Mouse (Mus musculus): ENCODE results near the gene Rtn4rl2. TPM values are rescaled to one million over a fixed set of nuclear protein-coding genes. Genes with fewer than 3 reads are reported as not detected.
A peak's percentile ranks its signal among the peaks of the same experiment; 100 is the strongest.

The Rtn4rl2 gene
- polyA plus RNA-seq, 1 experiment from 2014 or later: 2.1 TPM

DNA sequence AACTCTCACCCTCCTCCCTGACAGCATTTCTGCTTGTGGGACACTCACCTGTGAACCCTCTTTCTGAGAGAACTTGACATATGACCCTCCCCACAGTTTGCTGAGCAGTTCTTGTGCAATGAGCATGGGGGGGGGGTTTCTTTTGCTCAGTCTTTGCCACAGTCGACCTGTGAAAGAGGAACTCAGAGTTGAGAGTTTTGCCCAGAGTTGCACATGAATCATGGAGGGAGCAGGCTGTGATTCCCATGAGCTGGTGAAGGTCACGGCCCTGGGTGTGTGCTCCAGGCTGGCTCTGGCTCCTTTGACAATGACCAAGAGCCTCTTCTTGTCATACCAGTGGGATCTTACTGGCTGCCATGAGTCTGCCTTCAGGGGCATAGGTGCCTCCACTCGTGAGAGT is 24.3 kb downstream of the Rtn4rl2 start:
- H3K36me3 ChIP-seq: peaks cover 14% of the 10 kb centered on the region
- H3K4me1 ChIP-seq (replicated peaks): peaks cover 10% of the 10 kb centered on the region
- no peak overlapping the region for H3K4me3 ChIP-seq
- ATAC-seq (replicated peaks; ENCODE audit: insufficient number of reproducible peaks, insufficient read depth, low FRiP score, low read depth): no peak
- peaks cover 25% of the 10 kb centered on the region for H3K27me3 ChIP-seq
- no peaks in the 10 kb centered on the region for H3K9me3 ChIP-seq (replicated peaks)
- H3K27ac ChIP-seq: no peak overlapping the region
- no peak overlapping the region for H3K4me2 ChIP-seq
- 71% methylated on average over 3 of the region's 3 CpGs for WGBS
- no peak overlapping the region for H3K9ac ChIP-seq

DNA sequence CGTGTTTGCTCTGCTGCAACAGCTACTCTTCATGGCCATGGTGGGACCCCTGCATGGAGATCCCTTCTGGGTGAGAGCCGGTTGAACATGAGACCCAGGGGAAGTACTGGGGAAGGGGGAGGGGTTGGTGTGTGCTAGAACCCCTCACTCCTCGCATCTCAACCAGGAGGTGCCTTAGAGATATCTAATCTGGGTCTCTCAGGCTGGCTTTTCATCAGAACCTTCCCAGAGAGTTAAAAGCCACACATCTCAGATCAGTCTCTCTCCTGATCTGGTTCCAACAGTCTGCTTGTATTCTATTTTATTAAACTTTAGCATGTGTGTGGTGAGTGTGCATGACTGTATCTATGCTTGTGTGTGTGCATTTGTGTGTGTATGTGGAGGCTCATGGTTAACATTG is 25.1 kb downstream of the Rtn4rl2 start:
- no peak overlapping the region for H3K4me2 ChIP-seq
- H3K9me3 ChIP-seq (replicated peaks): no peaks in the 10 kb centered on the region
- no peak overlapping the region for H3K9ac ChIP-seq
- WGBS: 70% methylated on average over 3 of the region's 3 CpGs
- no peak overlapping the region for H3K27ac ChIP-seq
- H3K4me3 ChIP-seq: no peak overlapping the region
- no peak for ATAC-seq (replicated peaks; ENCODE audit: insufficient number of reproducible peaks, insufficient read depth, low FRiP score, low read depth)
- peaks cover 17% of the 10 kb centered on the region for H3K27me3 ChIP-seq
- H3K4me1 ChIP-seq (replicated peaks): peaks cover 10% of the 10 kb centered on the region
- H3K36me3 ChIP-seq: peaks cover 16% of the 10 kb centered on the region

DNA sequence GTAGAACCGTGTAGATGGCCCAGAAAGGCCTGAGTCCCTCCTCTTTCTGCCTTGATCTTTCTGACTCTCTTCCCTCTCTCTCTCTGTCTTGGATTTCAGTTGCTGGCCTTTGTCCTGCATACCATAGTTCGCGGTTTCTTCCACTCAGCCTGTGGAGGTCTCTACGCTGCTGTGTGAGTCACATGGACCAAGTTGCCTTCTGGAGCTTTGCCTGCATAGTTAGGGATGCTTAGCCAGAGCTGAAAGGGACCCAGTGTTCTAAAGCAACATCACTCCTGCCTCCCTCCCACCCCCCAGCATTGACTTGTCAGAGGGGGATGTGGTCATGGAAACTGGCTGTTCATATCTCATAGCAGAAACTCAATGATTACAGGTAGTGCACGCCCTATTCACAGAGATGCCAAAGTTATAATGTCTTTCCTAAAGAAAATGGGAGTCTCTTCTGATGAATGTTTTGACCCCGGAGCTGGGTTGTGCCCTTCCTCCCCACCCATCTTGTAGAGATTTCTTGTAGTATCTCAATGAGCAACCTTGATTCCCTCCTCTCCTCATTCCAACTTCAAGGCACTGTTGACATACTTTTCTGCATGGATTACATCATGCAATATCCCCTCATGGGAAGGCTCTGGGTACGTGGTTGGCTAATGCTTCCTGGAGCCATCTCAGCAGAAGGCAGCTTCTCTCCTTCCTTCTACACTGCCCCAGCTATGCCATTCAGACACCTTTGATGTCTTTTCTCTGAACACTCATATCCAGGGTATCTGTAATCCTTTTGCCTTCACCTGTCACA is 26.3 kb downstream of the Rtn4rl2 start:
- 87% methylated on average over 7 of the region's 7 CpGs for WGBS
- H3K36me3 ChIP-seq: peaks cover 19% of the 10 kb centered on the region
- no peak overlapping the region for H3K4me3 ChIP-seq
- H3K27ac ChIP-seq: no peak overlapping the region
- H3K4me2 ChIP-seq: no peak overlapping the region
- no peak overlapping the region for H3K9ac ChIP-seq
- H3K27me3 ChIP-seq: peaks cover 5% of the 10 kb centered on the region
- ATAC-seq (replicated peaks; ENCODE audit: insufficient number of reproducible peaks, insufficient read depth, low FRiP score, low read depth): no peak
- H3K4me1 ChIP-seq (replicated peaks): no peaks in the 10 kb centered on the region
- no peaks in the 10 kb centered on the region for H3K9me3 ChIP-seq (replicated peaks)

DNA sequence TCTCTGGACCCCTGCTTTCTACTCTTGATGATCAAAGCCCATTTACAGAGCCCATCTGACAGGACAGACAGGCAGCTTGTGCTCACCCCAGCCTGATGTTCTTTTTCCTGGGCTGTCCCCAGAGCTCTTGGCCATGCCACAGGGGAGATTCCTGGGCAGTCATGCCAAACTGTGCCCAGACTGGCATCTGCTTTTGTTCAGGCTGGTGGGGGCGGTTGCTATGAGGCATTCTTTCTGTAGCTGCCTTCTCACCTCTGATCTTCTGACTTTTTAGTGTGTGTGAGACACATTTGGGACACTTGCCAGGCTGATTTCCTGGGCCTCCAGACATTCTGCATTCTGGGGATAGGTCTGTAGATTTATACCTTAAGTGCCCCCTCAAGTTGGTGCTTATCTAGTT is 28.0 kb downstream of the Rtn4rl2 start:
- no peak overlapping the region for H3K4me3 ChIP-seq
- H3K27ac ChIP-seq: no peak overlapping the region
- no peaks in the 10 kb centered on the region for H3K27me3 ChIP-seq
- H3K9ac ChIP-seq: no peak overlapping the region
- ATAC-seq (replicated peaks; ENCODE audit: insufficient number of reproducible peaks, insufficient read depth, low FRiP score, low read depth): no peak
- no peaks in the 10 kb centered on the region for H3K9me3 ChIP-seq (replicated peaks)
- H3K4me1 ChIP-seq (replicated peaks): no peaks in the 10 kb centered on the region
- no peak overlapping the region for H3K4me2 ChIP-seq
- 83% methylated on average over 1 of the region's 1 CpGs for WGBS
- H3K36me3 ChIP-seq: peaks cover 19% of the 10 kb centered on the region

DNA sequence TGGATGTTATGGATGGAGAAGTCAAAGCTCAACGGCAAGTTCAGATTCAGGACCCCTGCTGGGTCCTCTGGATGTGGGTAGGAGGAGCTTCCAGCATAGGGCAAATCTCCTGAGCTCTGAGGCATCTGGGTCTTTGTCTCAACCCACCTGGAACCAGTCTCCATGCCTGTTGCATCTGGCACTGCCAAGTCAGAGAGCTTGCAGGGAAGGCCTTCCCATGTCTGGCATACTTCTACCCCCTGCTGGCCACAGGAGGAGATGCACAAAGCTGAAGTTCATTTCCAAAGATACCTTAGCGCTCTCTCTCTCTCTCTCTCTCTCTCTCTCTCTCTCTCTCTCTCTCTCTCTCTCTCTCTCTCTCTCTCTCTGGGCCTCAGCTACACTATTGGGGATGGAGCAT is 30.8 kb downstream of the Rtn4rl2 start:
- WGBS: 54% methylated on average over 2 of the region's 2 CpGs

DNA sequence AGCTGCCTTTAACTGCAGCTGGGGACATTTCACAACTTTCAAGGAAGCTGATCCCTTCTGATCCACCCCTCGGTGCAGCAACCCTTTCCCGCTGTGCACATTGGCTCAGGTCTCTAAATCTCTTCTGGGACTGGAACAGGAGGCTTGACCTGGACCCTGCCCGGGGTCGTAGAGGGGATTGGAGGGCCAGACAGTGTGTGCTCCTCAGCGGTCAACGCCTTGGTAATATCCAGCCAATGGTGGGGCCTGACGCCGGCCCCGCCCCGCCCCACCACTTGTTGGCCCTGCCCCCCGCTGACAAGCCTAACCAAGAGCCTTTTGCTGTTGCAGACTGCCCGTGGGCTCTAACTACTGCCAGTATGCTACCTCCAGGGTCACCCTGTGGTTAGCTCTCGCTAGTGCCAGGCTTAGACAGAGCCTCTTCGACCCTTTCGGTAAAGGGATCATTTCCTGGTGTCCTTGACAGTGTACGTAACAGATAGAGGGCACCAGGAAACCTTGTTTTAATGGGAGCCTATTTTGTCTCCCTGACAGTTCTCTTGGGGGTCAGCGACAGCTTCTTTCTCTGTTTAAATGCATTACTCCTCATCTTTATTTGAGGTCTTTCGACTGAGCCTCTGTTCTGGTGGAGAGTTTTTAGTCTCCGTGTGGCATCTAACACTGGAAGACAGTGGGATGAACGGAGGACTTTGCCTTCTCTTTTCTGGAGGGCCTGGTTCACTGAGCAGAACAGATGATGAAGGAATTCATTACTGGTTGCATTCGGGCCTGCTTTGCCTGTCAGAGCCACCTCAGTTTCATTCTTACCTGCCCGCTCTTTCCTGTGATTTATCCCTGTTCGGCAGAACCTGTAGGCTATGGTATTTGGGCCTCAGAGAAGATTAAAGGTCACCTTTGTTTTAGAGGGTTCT is 35.1 kb downstream of the Rtn4rl2 start:
- peak; percentile 76; the same call in 1 of the 2 replicates for ATAC-seq (replicated peaks; ENCODE audit: insufficient number of reproducible peaks, insufficient read depth, low FRiP score, low read depth)
- Histone ChIP-seq H3K4me3 (peak overlapping the region; percentile 14; the same call in 1 of the 2 replicates), H3K9ac (no peak overlapping the region), H3K9me3 (replicated peaks) (no peaks in the 10 kb centered on the region), H3K27ac (no peak overlapping the region), H3K4me1 (replicated peaks) (peaks cover 19% of the 10 kb centered on the region), H3K27me3 (no peaks in the 10 kb centered on the region), H3K4me2 (peak overlapping the region; percentile 51), H3K36me3 (0 out of 2 replicates have a peak, but pooled peaks cover 4% of the 10 kb centered on the region)
- WGBS: 37% methylated on average over 23 of the region's 23 CpGs

More for the DNA sequence above, 30.8 kb downstream of the Rtn4rl2 start:
- H3K9ac ChIP-seq: no peak overlapping the region
- H3K9me3 ChIP-seq (replicated peaks): no peaks in the 10 kb centered on the region
- ATAC-seq (replicated peaks; ENCODE audit: insufficient number of reproducible peaks, insufficient read depth, low FRiP score, low read depth): no peak
- H3K4me3 ChIP-seq: no peak overlapping the region
- H3K27me3 ChIP-seq: no peaks in the 10 kb centered on the region
- H3K4me1 ChIP-seq (replicated peaks): peaks cover 7% of the 10 kb centered on the region
- no peak overlapping the region for H3K4me2 ChIP-seq
- H3K36me3 ChIP-seq: peaks cover 17% of the 10 kb centered on the region
- no peak overlapping the region for H3K27ac ChIP-seq

DNA sequence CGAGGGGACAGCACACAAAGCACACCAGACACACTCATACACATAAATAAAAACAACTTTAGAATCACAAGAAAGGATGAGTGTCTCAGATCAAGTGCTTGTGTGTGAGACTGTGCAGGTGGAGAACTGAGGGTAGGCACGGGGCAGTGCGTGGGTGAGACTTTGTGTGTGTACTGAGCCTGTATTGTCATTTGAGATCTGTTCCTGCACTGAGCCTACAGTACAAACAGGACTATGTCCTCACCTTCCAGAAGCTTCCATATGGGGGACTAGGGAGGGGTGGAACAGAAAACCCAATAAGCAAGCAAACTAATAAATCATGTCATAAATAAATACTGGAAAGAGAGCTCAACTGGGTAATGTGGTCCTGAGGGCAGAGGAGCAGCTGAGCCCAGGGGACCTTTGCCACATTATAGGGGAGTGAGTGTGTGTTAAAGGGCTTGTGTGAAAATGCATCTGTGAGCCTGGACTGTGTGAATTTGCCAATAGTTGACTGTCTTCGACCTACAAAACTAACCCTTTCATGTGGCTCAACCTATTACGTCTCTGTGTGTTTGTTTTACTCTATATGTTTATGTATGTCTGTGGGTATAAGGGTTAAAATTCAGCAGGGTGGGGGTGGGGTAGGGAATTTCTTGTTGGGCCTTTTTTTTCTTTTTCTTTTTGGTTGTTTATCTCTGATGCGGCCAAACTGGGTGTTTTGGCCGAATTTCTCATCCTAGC is 35.9 kb downstream of the Rtn4rl2 start:
- H3K9ac ChIP-seq: no peak overlapping the region
- H3K36me3 ChIP-seq: 0 out of 2 replicates have a peak, but pooled peaks cover 2% of the 10 kb centered on the region
- H3K27ac ChIP-seq: no peak overlapping the region
- H3K4me3 ChIP-seq: peak overlapping the region; percentile 14; the same call in 1 of the 2 replicates
- 58% methylated on average over 7 of the region's 7 CpGs for WGBS
- H3K9me3 ChIP-seq (replicated peaks): no peaks in the 10 kb centered on the region
- peaks cover 23% of the 10 kb centered on the region for H3K4me1 ChIP-seq (replicated peaks)
- H3K4me2 ChIP-seq: peak overlapping the region; percentile 51
- no peak for ATAC-seq (replicated peaks; ENCODE audit: insufficient number of reproducible peaks, insufficient read depth, low FRiP score, low read depth)
- H3K27me3 ChIP-seq: no peaks in the 10 kb centered on the region

DNA sequence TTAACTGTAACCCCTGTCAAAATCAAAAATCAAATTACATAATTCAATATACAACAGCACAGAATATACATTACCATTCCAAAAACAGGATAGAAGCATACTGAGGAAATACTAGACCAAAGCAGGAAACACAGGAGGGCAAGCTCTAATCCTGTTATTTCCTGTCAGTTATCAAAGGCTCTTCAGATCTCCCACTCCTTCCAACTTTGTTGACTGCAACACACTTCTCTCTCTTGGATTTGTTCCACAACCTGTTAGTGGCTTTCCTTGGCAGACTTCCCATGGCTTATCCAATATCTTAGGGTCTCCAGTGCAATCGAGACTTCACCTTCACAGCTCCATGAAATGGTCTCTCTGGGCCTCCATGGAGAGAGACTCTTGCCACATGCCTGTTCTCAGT is 41.3 kb downstream of the Rtn4rl2 start:
- H3K4me1 ChIP-seq (replicated peaks): peaks cover 40% of the 10 kb centered on the region

DNA sequence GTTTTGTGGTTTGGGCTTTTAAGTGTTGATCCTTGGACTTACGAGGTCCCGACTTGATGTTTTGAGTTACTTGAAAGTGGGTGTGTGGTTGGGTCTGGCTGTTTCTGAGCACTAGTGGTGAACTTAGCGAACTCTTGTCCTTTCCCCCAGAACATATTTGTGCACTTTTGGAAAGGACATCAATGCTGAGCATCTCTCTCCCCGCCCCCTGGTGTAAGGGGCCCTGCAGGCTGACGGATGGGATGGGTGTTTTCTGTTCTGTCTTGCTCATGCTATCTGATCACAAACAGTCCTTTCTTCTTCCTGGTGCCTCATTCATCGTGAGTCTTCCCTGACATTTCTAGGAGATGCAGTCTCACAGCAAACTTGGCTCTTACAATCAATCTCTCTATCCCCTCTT is 42.9 kb downstream of the Rtn4rl2 start:
- H3K4me1 ChIP-seq (replicated peaks): peaks cover 43% of the 10 kb centered on the region
- WGBS: 70% methylated on average over 6 of the region's 6 CpGs
- H3K4me3 ChIP-seq: no peak overlapping the region
- no peak for ATAC-seq (replicated peaks; ENCODE audit: insufficient number of reproducible peaks, insufficient read depth, low FRiP score, low read depth)
- no peaks in the 10 kb centered on the region for H3K36me3 ChIP-seq
- no peak overlapping the region for H3K4me2 ChIP-seq
- no peak overlapping the region for H3K9ac ChIP-seq
- H3K27ac ChIP-seq: no peak overlapping the region
- no peaks in the 10 kb centered on the region for H3K9me3 ChIP-seq (replicated peaks)
- no peaks in the 10 kb centered on the region for H3K27me3 ChIP-seq

More for the DNA sequence above, 41.3 kb downstream of the Rtn4rl2 start:
- ATAC-seq (replicated peaks; ENCODE audit: insufficient number of reproducible peaks, insufficient read depth, low FRiP score, low read depth): no peak
- no peak overlapping the region for H3K9ac ChIP-seq
- no peaks in the 10 kb centered on the region for H3K36me3 ChIP-seq
- no peaks in the 10 kb centered on the region for H3K27me3 ChIP-seq
- no peak overlapping the region for H3K4me3 ChIP-seq
- no peaks in the 10 kb centered on the region for H3K9me3 ChIP-seq (replicated peaks)
- no peak overlapping the region for H3K27ac ChIP-seq
- H3K4me2 ChIP-seq: no peak overlapping the region
- WGBS: 14% methylated on average over 1 of the region's 1 CpGs

DNA sequence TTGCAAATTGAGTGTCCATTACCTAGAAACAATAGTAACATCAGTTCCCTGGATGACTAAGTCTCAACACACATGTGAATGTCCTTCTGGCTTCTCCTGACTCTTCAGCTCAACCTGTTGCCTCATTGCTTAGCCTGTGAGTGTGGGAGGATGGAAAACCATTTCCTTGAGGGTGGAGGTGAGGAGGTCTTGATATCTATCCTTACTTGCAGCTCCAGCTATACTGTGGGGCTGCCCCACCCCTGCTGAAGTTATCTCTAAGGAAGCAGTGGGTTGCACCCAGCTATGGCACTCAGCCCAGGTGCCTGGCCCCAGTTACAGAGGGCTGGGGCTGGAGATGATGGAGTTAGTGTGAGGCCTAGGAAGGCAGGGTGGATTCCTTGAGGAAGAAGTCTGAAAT is 44.6 kb downstream of the Rtn4rl2 start:
- peaks cover 45% of the 10 kb centered on the region for H3K4me1 ChIP-seq (replicated peaks)
- ATAC-seq (replicated peaks; ENCODE audit: insufficient number of reproducible peaks, insufficient read depth, low FRiP score, low read depth): no peak
- H3K27me3 ChIP-seq: no peaks in the 10 kb centered on the region
- H3K4me2 ChIP-seq: peak overlapping the region; percentile 86
- H3K4me3 ChIP-seq: peak overlapping the region; percentile 61; the same call in 1 of the 2 replicates
- H3K9ac ChIP-seq: no peak overlapping the region
- H3K9me3 ChIP-seq (replicated peaks): no peaks in the 10 kb centered on the region
- H3K36me3 ChIP-seq: no peaks in the 10 kb centered on the region
- no peak overlapping the region for H3K27ac ChIP-seq

Measured in heart, embryonic 15.5 days (tissue).